Mouse (Mus musculus): ENCODE measurements at regions not wholly inside any gene's neighbourhood (a gene's known extent, or its start where the extent isn't known, plus 50 kb on each side); places are given as distances from the start of the nearest gene placed in this dataset.

- WGBS (ENCODE audit: insufficient replicate concordance), result 52% methylated on average over 4 of the region's 4 CpGs
- Histone ChIP-seq H3K9ac (no peak overlapping the region), H3K27me3 (no peaks in the 10 kb centered on the region), H3K4me2 (no peak overlapping the region), H3K4me1 (replicated peaks) (no peaks in the 10 kb centered on the region), H3K36me3 (replicated peaks) (no peaks in the 10 kb centered on the region), H3K27ac (replicated peaks) (no peak overlapping the region), H3K4me3 (replicated peaks) (no peak overlapping the region), H3K9me3 (replicated peaks) (no peaks in the 10 kb centered on the region)
- ATAC-seq (ENCODE audit: insufficient read depth), result no peak
Measured at GRCm38 (mm10) chr13:90371415-90372150, 282.2 kb upstream of the Xrcc4 start.

- Histone ChIP-seq H3K27ac (replicated peaks) (no peak overlapping the region), H3K36me3 (replicated peaks) (no peaks in the 10 kb centered on the region), H3K4me3 (replicated peaks) (no peak overlapping the region), H3K9me3 (replicated peaks) (no peaks in the 10 kb centered on the region), H3K27me3 (no peaks in the 10 kb centered on the region), H3K4me2 (no peak overlapping the region), H3K4me1 (replicated peaks) (no peaks in the 10 kb centered on the region), H3K9ac (no peak overlapping the region)
- WGBS (ENCODE audit: insufficient replicate concordance), result 55% methylated on average over 3 of the region's 3 CpGs
- no peak for ATAC-seq (ENCODE audit: insufficient read depth)
Measured at GRCm38 (mm10) chr13:90370746-90371414, 281.5 kb upstream of the Xrcc4 start.

GRCm38 (mm10) chr13:90364518-90365027 lies 275.2 kb upstream of the Xrcc4 start:
- Histone ChIP-seq H3K4me1 (replicated peaks) (no peaks in the 10 kb centered on the region), H3K27me3 (no peaks in the 10 kb centered on the region), H3K4me2 (no peak overlapping the region), H3K9ac (no peak overlapping the region), H3K36me3 (replicated peaks) (no peaks in the 10 kb centered on the region), H3K27ac (replicated peaks) (no peak overlapping the region), H3K9me3 (replicated peaks) (no peaks in the 10 kb centered on the region), H3K4me3 (replicated peaks) (no peak overlapping the region)
- WGBS (ENCODE audit: insufficient replicate concordance), result 38% methylated on average over 4 of the region's 4 CpGs
- no peak for ATAC-seq (ENCODE audit: insufficient read depth)

- H3K27me3 ChIP-seq, result no peaks in the 10 kb centered on the region
- H3K36me3 ChIP-seq (replicated peaks), result no peaks in the 10 kb centered on the region
- peak; percentile 71 for ATAC-seq (ENCODE audit: insufficient read depth)
- H3K4me3 ChIP-seq (replicated peaks), result no peak overlapping the region
- 45% methylated on average over 10 of the region's 10 CpGs for WGBS (ENCODE audit: insufficient replicate concordance)
- no peaks in the 10 kb centered on the region for H3K9me3 ChIP-seq (replicated peaks)
- no peak overlapping the region for H3K9ac ChIP-seq
- H3K4me1 ChIP-seq (replicated peaks), result no peaks in the 10 kb centered on the region
- H3K4me2 ChIP-seq, result 0 out of 2 replicates have a peak overlapping the region, but pooled peaks have one; percentile 10
- no peak overlapping the region for H3K27ac ChIP-seq (replicated peaks)
Measured at GRCm38 (mm10) chr13:90359861-90360601, 270.6 kb upstream of the Xrcc4 start.

- ATAC-seq (ENCODE audit: insufficient read depth), result no peak
Measured at GRCm38 (mm10) chr13:90358149-90358548, 268.7 kb upstream of the Xrcc4 start.

GRCm38 (mm10) chr13:90355602-90356001 lies 266.2 kb upstream of the Xrcc4 start:
- no peaks in the 10 kb centered on the region for H3K27me3 ChIP-seq
- no peaks in the 10 kb centered on the region for H3K4me1 ChIP-seq (replicated peaks)
- H3K36me3 ChIP-seq (replicated peaks), result no peaks in the 10 kb centered on the region
- H3K27ac ChIP-seq (replicated peaks), result no peak overlapping the region
- H3K4me3 ChIP-seq (replicated peaks), result no peak overlapping the region
- H3K4me2 ChIP-seq, result no peak overlapping the region
- no peaks in the 10 kb centered on the region for H3K9me3 ChIP-seq (replicated peaks)
- no peak overlapping the region for H3K9ac ChIP-seq
- no peak for ATAC-seq (ENCODE audit: insufficient read depth)
- 59% methylated on average over 1 of the region's 1 CpGs for WGBS (ENCODE audit: insufficient replicate concordance)

More at GRCm38 (mm10) chr13:90358149-90358548, 268.7 kb upstream of the Xrcc4 start:
- Histone ChIP-seq H3K36me3 (replicated peaks) (no peaks in the 10 kb centered on the region), H3K4me2 (no peak overlapping the region), H3K4me3 (replicated peaks) (no peak overlapping the region), H3K4me1 (replicated peaks) (no peaks in the 10 kb centered on the region), H3K27me3 (no peaks in the 10 kb centered on the region), H3K27ac (replicated peaks) (no peak overlapping the region), H3K9ac (no peak overlapping the region), H3K9me3 (replicated peaks) (no peaks in the 10 kb centered on the region)
- 76% methylated on average over 1 of the region's 1 CpGs for WGBS (ENCODE audit: insufficient replicate concordance)

GRCm38 (mm10) chr13:90342823-90343222 lies 253.4 kb upstream of the Xrcc4 start:
- H3K4me3 ChIP-seq (replicated peaks), result no peak overlapping the region
- H3K9ac ChIP-seq, result no peak overlapping the region
- H3K4me1 ChIP-seq (replicated peaks), result no peaks in the 10 kb centered on the region
- H3K36me3 ChIP-seq (replicated peaks), result no peaks in the 10 kb centered on the region
- ATAC-seq (ENCODE audit: insufficient read depth), result no peak
- 40% methylated on average over 4 of the region's 4 CpGs for WGBS (ENCODE audit: insufficient replicate concordance)
- H3K27ac ChIP-seq (replicated peaks), result no peak overlapping the region
- H3K4me2 ChIP-seq, result no peak overlapping the region
- H3K27me3 ChIP-seq, result no peaks in the 10 kb centered on the region
- H3K9me3 ChIP-seq (replicated peaks), result no peaks in the 10 kb centered on the region

GRCm38 (mm10) chr13:90341597-90342212 lies 252.3 kb upstream of the Xrcc4 start:
- Histone ChIP-seq H3K27ac (replicated peaks) (no peak overlapping the region), H3K4me1 (replicated peaks) (no peaks in the 10 kb centered on the region), H3K9me3 (replicated peaks) (no peaks in the 10 kb centered on the region), H3K4me2 (no peak overlapping the region), H3K4me3 (replicated peaks) (no peak overlapping the region), H3K36me3 (replicated peaks) (no peaks in the 10 kb centered on the region), H3K27me3 (no peaks in the 10 kb centered on the region), H3K9ac (no peak overlapping the region)
- ATAC-seq (ENCODE audit: insufficient read depth), result no peak
- WGBS (ENCODE audit: insufficient replicate concordance), result 47% methylated on average over 8 of the region's 8 CpGs

- 47% methylated on average over 2 of the region's 2 CpGs for WGBS (ENCODE audit: insufficient replicate concordance)
- ATAC-seq (ENCODE audit: insufficient read depth), result no peak
Measured at GRCm38 (mm10) chr13:90340647-90341160, 251.3 kb upstream of the Xrcc4 start.

GRCm38 (mm10) chr13:90337591-90337990 lies 248.2 kb upstream of the Xrcc4 start:
- WGBS (ENCODE audit: insufficient replicate concordance), result 50% methylated on average over 1 of the region's 1 CpGs

More at GRCm38 (mm10) chr13:90340647-90341160, 251.3 kb upstream of the Xrcc4 start:
- no peaks in the 10 kb centered on the region for H3K27me3 ChIP-seq
- H3K27ac ChIP-seq (replicated peaks), result no peak overlapping the region
- no peaks in the 10 kb centered on the region for H3K4me1 ChIP-seq (replicated peaks)
- no peak overlapping the region for H3K4me3 ChIP-seq (replicated peaks)
- no peak overlapping the region for H3K4me2 ChIP-seq
- H3K36me3 ChIP-seq (replicated peaks), result no peaks in the 10 kb centered on the region
- no peak overlapping the region for H3K9ac ChIP-seq
- no peaks in the 10 kb centered on the region for H3K9me3 ChIP-seq (replicated peaks)

GRCm38 (mm10) chr13:90335741-90336037 lies 246.3 kb upstream of the Xrcc4 start:
- H3K27ac ChIP-seq (replicated peaks), result no peak overlapping the region
- H3K9ac ChIP-seq, result no peak overlapping the region
- no peaks in the 10 kb centered on the region for H3K4me1 ChIP-seq (replicated peaks)
- H3K27me3 ChIP-seq, result no peaks in the 10 kb centered on the region
- no peak overlapping the region for H3K4me2 ChIP-seq
- H3K36me3 ChIP-seq (replicated peaks), result no peaks in the 10 kb centered on the region
- WGBS (ENCODE audit: insufficient replicate concordance), result 58% methylated on average over 3 of the region's 3 CpGs
- no peak overlapping the region for H3K4me3 ChIP-seq (replicated peaks)
- no peaks in the 10 kb centered on the region for H3K9me3 ChIP-seq (replicated peaks)
- ATAC-seq (ENCODE audit: insufficient read depth), result no peak

More at GRCm38 (mm10) chr13:90337591-90337990, 248.2 kb upstream of the Xrcc4 start:
- Histone ChIP-seq H3K9me3 (replicated peaks) (no peaks in the 10 kb centered on the region), H3K4me3 (replicated peaks) (no peak overlapping the region), H3K9ac (no peak overlapping the region), H3K4me2 (no peak overlapping the region), H3K36me3 (replicated peaks) (no peaks in the 10 kb centered on the region), H3K4me1 (replicated peaks) (no peaks in the 10 kb centered on the region), H3K27me3 (no peaks in the 10 kb centered on the region), H3K27ac (replicated peaks) (no peak overlapping the region)
- no peak for ATAC-seq (ENCODE audit: insufficient read depth)

All from liver, embryonic 15.5 days (tissue).